Mouse (Mus musculus) liver, embryonic 11.5 days (tissue): ENCODE results near the gene Commd1. TPM values are rescaled to one million over a fixed set of nuclear protein-coding genes. Genes with fewer than 3 reads are reported as not detected.
A peak's percentile ranks its signal among the peaks of the same experiment; 100 is the strongest.

ENCODE experiments used
- ATAC-seq: fragments of 200-750 bp; cut with Nextera tagmentation; replicated peaks from 2 replicates; pipeline ENCODE4 v1.8.0; 2017; ENCODE audit warnings: moderate number of reproducible peaks, mild to moderate bottlenecking, moderate TSS enrichment, moderate library complexity; ENCODE audit not compliant: low FRiP score
- DNase-seq: peaks from one replicate; pipeline ENCODE4 v3.0.0-alpha.2; 2017; ENCODE audit warnings: low spot score
- H3K27ac ChIP-seq: fragments of 300-500 bp; sonication (generic); 2 replicates; pipeline ENCODE4 v1.5.1; 2014; ENCODE audit warnings: mild to moderate bottlenecking, low read depth, low read length, control low read depth
- H3K27me3 ChIP-seq: fragments of 300-500 bp; sonication (generic); replicated peaks from 2 replicates; pipeline ENCODE4 v1.6.1; 2014; ENCODE audit warnings: low read length, mixed read lengths; ENCODE audit not compliant: control insufficient read depth, insufficient read depth
- H3K36me3 ChIP-seq: fragments of 300-500 bp; sonication (generic); 2 replicates; pipeline ENCODE4 v1.6.1; 2014; ENCODE audit warnings: mild to moderate bottlenecking, low read length, moderate library complexity, mixed read lengths; ENCODE audit not compliant: control insufficient read depth, insufficient read depth
- H3K4me1 ChIP-seq: fragments of 300-500 bp; sonication (generic); replicated peaks from 2 replicates; pipeline ENCODE4 v1.6.1; 2014; ENCODE audit warnings: low read length, mixed read lengths; ENCODE audit not compliant: control insufficient read depth, insufficient read depth
- H3K4me2 ChIP-seq: fragments of 300-500 bp; sonication (generic); 2 replicates; pipeline ENCODE4 v1.6.1; 2014; ENCODE audit warnings: mild to moderate bottlenecking, control low read depth, moderate library complexity
- H3K4me3 ChIP-seq: fragments of 300-500 bp; sonication (generic); 2 replicates; pipeline ENCODE4 v1.5.1; 2014; ENCODE audit warnings: low read depth, low read length, control low read depth
- H3K9ac ChIP-seq: fragments of 300-500 bp; sonication (generic); 2 replicates; pipeline ENCODE4 v1.6.1; 2014; ENCODE audit warnings: low read depth, low read length, control low read depth
- H3K9me3 ChIP-seq: fragments of 300-500 bp; sonication (generic); 2 replicates; pipeline ENCODE4 v1.6.1; 2016; ENCODE audit warnings: low read length, inconsistent platforms, mixed read lengths; ENCODE audit not compliant: control insufficient read depth
- WGBS: fragments of 180-500 bp; shearing (Covaris S2); extraction: QIAGEN DNeasy Blood & Tissue Kit; methylation state at CpG from one replicate; pipeline ENCODE4 v1.1.7; 2014; 5-methylcytosine and 5-hydroxymethylcytosine counted together
- polyA plus RNA-seq: library from polyadenylated mRNA; unstranded; fragments of >200 nt; fragmentation: Nextera tagmentation; extraction: Ambion mirVana; gene quantifications from 2 replicates; pipeline ENCODE4 v1.2.1, GENCODE M21; 2014

The Commd1 gene
- 331 and 333 TPM in 2 replicates for polyA plus RNA-seq

GRCm38 (mm10) chr11:22981984-22982757 lies at the start of gene Commd1, which contains the start of gene Gm28048:
Commd1 (minus strand) TSS chr11:22982382.
Gm28048 (minus strand) TSS chr11:22982090.
- Histone ChIP-seq H3K27ac (peak within 1 kb of the TSS; percentile 95), H3K4me1 (peaks cover 10% of the 10 kb centered on the region), H3K9ac (peak within 1 kb of the TSS; percentile 71), H3K36me3 (0 out of 2 replicates have a peak, but pooled peaks cover 5% of the 10 kb centered on the region), H3K9me3 (no peaks in the 10 kb centered on the region), H3K4me2 (peak within 1 kb of the TSS; percentile 75), H3K27me3 (no peaks in the 10 kb centered on the region), H3K4me3 (peak within 1 kb of the TSS; percentile 53)
- DNase-seq (peak; percentile 93), ATAC-seq (peak; percentile 90)
- 2% methylated on average over 42 of the region's 42 CpGs for WGBS

- Histone ChIP-seq H3K9ac (no peak overlapping the region), H3K4me1 (no peaks in the 10 kb centered on the region), H3K36me3 (no peaks in the 10 kb centered on the region), H3K27me3 (no peaks in the 10 kb centered on the region), H3K9me3 (no peaks in the 10 kb centered on the region), H3K27ac (no peak overlapping the region), H3K4me2 (no peak overlapping the region), H3K4me3 (no peak overlapping the region)
- WGBS = 75% methylated on average over 6 of the region's 6 CpGs
- no peak for ATAC-seq
- DNase-seq = no peak
Measured at GRCm38 (mm10) chr11:23029399-23029798, 47.2 kb upstream of the Commd1 start.

GRCm38 (mm10) chr11:23028957-23029356 lies 46.8 kb upstream of the Commd1 start:
- Histone ChIP-seq H3K27me3 (no peaks in the 10 kb centered on the region), H3K4me1 (no peaks in the 10 kb centered on the region), H3K36me3 (no peaks in the 10 kb centered on the region), H3K27ac (no peak overlapping the region), H3K4me2 (no peak overlapping the region), H3K4me3 (no peak overlapping the region), H3K9me3 (no peaks in the 10 kb centered on the region), H3K9ac (no peak overlapping the region)
- ATAC-seq (no peak), DNase-seq (no peak)
- 47% methylated on average over 3 of the region's 3 CpGs for WGBS

- WGBS = 55% methylated on average over 3 of the region's 3 CpGs
- Histone ChIP-seq H3K4me1 (no peaks in the 10 kb centered on the region), H3K4me2 (no peak overlapping the region), H3K27ac (no peak overlapping the region), H3K9ac (no peak overlapping the region), H3K36me3 (no peaks in the 10 kb centered on the region), H3K27me3 (no peaks in the 10 kb centered on the region), H3K9me3 (no peaks in the 10 kb centered on the region), H3K4me3 (no peak overlapping the region)
- DNase-seq = no peak
- no peak for ATAC-seq
Measured at GRCm38 (mm10) chr11:23024169-23024568, 42.0 kb upstream of the Commd1 start.

GRCm38 (mm10) chr11:23023155-23023554 lies 41.0 kb upstream of the Commd1 start:
- ATAC-seq (no peak), DNase-seq (no peak)
- H3K27ac ChIP-seq = no peak overlapping the region
- no peak overlapping the region for H3K4me2 ChIP-seq
- H3K4me3 ChIP-seq = no peak overlapping the region
- H3K27me3 ChIP-seq = no peaks in the 10 kb centered on the region
- no peaks in the 10 kb centered on the region for H3K36me3 ChIP-seq
- H3K4me1 ChIP-seq = no peaks in the 10 kb centered on the region
- H3K9ac ChIP-seq = no peak overlapping the region
- 82% methylated on average over 2 of the region's 2 CpGs for WGBS
- H3K9me3 ChIP-seq = no peaks in the 10 kb centered on the region

- H3K9me3 ChIP-seq = no peaks in the 10 kb centered on the region
- no peak overlapping the region for H3K4me2 ChIP-seq
- no peaks in the 10 kb centered on the region for H3K27me3 ChIP-seq
- no peak overlapping the region for H3K4me3 ChIP-seq
- ATAC-seq (no peak), DNase-seq (no peak)
- H3K4me1 ChIP-seq = no peaks in the 10 kb centered on the region
- no peak overlapping the region for H3K9ac ChIP-seq
- 93% methylated on average over 14 of the region's 14 CpGs for WGBS
- H3K36me3 ChIP-seq = no peaks in the 10 kb centered on the region
- no peak overlapping the region for H3K27ac ChIP-seq
Measured at GRCm38 (mm10) chr11:23020841-23021240, 38.7 kb upstream of the Commd1 start.

GRCm38 (mm10) chr11:23020116-23020770 lies 38.1 kb upstream of the Commd1 start:
- H3K27ac ChIP-seq = no peak overlapping the region
- H3K9ac ChIP-seq = no peak overlapping the region

GRCm38 (mm10) chr11:23017943-23018342 lies 35.8 kb upstream of the Commd1 start:
- Histone ChIP-seq H3K9me3 (no peaks in the 10 kb centered on the region), H3K4me1 (no peaks in the 10 kb centered on the region), H3K4me2 (no peak overlapping the region), H3K36me3 (no peaks in the 10 kb centered on the region), H3K27ac (no peak overlapping the region), H3K4me3 (no peak overlapping the region), H3K27me3 (no peaks in the 10 kb centered on the region), H3K9ac (no peak overlapping the region)
- DNase-seq (no peak), ATAC-seq (no peak)
- 76% methylated on average over 4 of the region's 4 CpGs for WGBS

More at GRCm38 (mm10) chr11:23020116-23020770, 38.1 kb upstream of the Commd1 start:
- WGBS = 72% methylated on average over 24 of the region's 24 CpGs
- Histone ChIP-seq H3K4me2 (no peak overlapping the region), H3K4me3 (no peak overlapping the region), H3K9me3 (no peaks in the 10 kb centered on the region), H3K36me3 (no peaks in the 10 kb centered on the region), H3K4me1 (no peaks in the 10 kb centered on the region), H3K27me3 (no peaks in the 10 kb centered on the region)
- DNase-seq (no peak), ATAC-seq (no peak)
